Mouse (Mus musculus) hindbrain, embryonic 12.5 days (tissue): ENCODE measurements at regions not wholly inside any gene's neighbourhood (a gene's known extent, or its start where the extent isn't known, plus 50 kb on each side); places are given as distances from the start of the nearest gene placed in this dataset.

Experiments
- ATAC-seq: fragments of 200-750 bp; cut with Nextera tagmentation; 2 replicates; pipeline ENCODE4 v1.8.0; 2017; ENCODE audit warnings: moderate TSS enrichment; ENCODE audit not compliant: low FRiP score
- H3K27ac ChIP-seq: fragments of 300-500 bp; sonication (generic); 2 replicates; pipeline ENCODE4 v1.5.1; 2016; ENCODE audit warnings: mild to moderate bottlenecking
- H3K27me3 ChIP-seq: fragments of 300-500 bp; sonication (generic); 2 replicates; pipeline ENCODE4 v1.6.1; 2016; ENCODE audit warnings: mild to moderate bottlenecking
- H3K36me3 ChIP-seq: fragments of 300-500 bp; sonication (generic); 2 replicates; pipeline ENCODE4 v1.6.1; 2016; ENCODE audit warnings: mild to moderate bottlenecking
- H3K4me1 ChIP-seq: fragments of 300-500 bp; sonication (generic); 2 replicates; pipeline ENCODE4 v1.6.1; 2016
- H3K4me2 ChIP-seq: fragments of 300-500 bp; sonication (generic); replicated peaks from 2 replicates; pipeline ENCODE4 v1.6.1; 2016; ENCODE audit warnings: mild to moderate bottlenecking
- H3K4me3 ChIP-seq: fragments of 300-500 bp; sonication (generic); 2 replicates; pipeline ENCODE4 v1.5.1; 2016; ENCODE audit warnings: mild to moderate bottlenecking
- H3K9ac ChIP-seq: fragments of 300-500 bp; sonication (generic); 2 replicates; pipeline ENCODE4 v1.6.1; 2016; ENCODE audit warnings: mild to moderate bottlenecking, moderate library complexity
- H3K9me3 ChIP-seq: fragments of 300-500 bp; sonication (generic); replicated peaks from 2 replicates; pipeline ENCODE4 v1.6.1; 2016; ENCODE audit warnings: mild to moderate bottlenecking
- WGBS: fragments of 180-500 bp; shearing (Covaris S2); methylation state at CpG from one replicate; pipeline ENCODE4 v1.1.7; 2016; 5-methylcytosine and 5-hydroxymethylcytosine counted together

GRCm38 (mm10) chr2:45519550-45520152 lies 402.5 kb upstream of the Zeb2 start:
- no peak overlapping the region for H3K9ac ChIP-seq
- no peaks in the 10 kb centered on the region for H3K27me3 ChIP-seq
- H3K4me2 ChIP-seq: no peak overlapping the region
- no peak overlapping the region for H3K27ac ChIP-seq
- H3K4me3 ChIP-seq: no peak overlapping the region
- 45% methylated on average over 4 of the region's 4 CpGs for WGBS
- H3K36me3 ChIP-seq: no peaks in the 10 kb centered on the region
- H3K9me3 ChIP-seq: no peaks in the 10 kb centered on the region
- ATAC-seq: no peak
- peaks cover 6% of the 10 kb centered on the region for H3K4me1 ChIP-seq

GRCm38 (mm10) chr2:45514290-45515180 lies 397.3 kb upstream of the Zeb2 start:
- no peak for ATAC-seq
- Histone ChIP-seq H3K9me3 (no peaks in the 10 kb centered on the region), H3K27me3 (no peaks in the 10 kb centered on the region), H3K4me2 (no peak overlapping the region), H3K4me3 (no peak overlapping the region), H3K4me1 (peaks cover 5% of the 10 kb centered on the region), H3K36me3 (no peaks in the 10 kb centered on the region), H3K27ac (no peak overlapping the region), H3K9ac (no peak overlapping the region)
- 68% methylated on average over 4 of the region's 4 CpGs for WGBS

- no peak overlapping the region for H3K27ac ChIP-seq
- no peaks in the 10 kb centered on the region for H3K36me3 ChIP-seq
- H3K4me1 ChIP-seq: no peaks in the 10 kb centered on the region
- no peak for ATAC-seq
- H3K9me3 ChIP-seq: no peaks in the 10 kb centered on the region
- H3K4me2 ChIP-seq: no peak overlapping the region
- no peak overlapping the region for H3K9ac ChIP-seq
- H3K27me3 ChIP-seq: no peaks in the 10 kb centered on the region
- H3K4me3 ChIP-seq: no peak overlapping the region
Observed at GRCm38 (mm10) chr2:45512852-45513251, 395.7 kb upstream of the Zeb2 start.

GRCm38 (mm10) chr2:45511791-45512190 lies 394.6 kb upstream of the Zeb2 start:
- Histone ChIP-seq H3K9ac (no peak overlapping the region), H3K4me2 (no peak overlapping the region), H3K27ac (no peak overlapping the region), H3K4me3 (no peak overlapping the region), H3K27me3 (no peaks in the 10 kb centered on the region), H3K36me3 (no peaks in the 10 kb centered on the region), H3K9me3 (no peaks in the 10 kb centered on the region), H3K4me1 (no peaks in the 10 kb centered on the region)
- WGBS: 92% methylated on average over 3 of the region's 3 CpGs
- ATAC-seq: no peak

GRCm38 (mm10) chr2:45504468-45504867 lies 387.3 kb upstream of the Zeb2 start:
- 85% methylated on average over 4 of the region's 4 CpGs for WGBS
- ATAC-seq: no peak

GRCm38 (mm10) chr2:45493656-45494055 lies 376.5 kb upstream of the Zeb2 start:
- WGBS: 86% methylated on average over 2 of the region's 2 CpGs
- H3K4me2 ChIP-seq: no peak overlapping the region
- no peaks in the 10 kb centered on the region for H3K4me1 ChIP-seq
- H3K9ac ChIP-seq: no peak overlapping the region
- no peak for ATAC-seq
- no peaks in the 10 kb centered on the region for H3K36me3 ChIP-seq
- no peak overlapping the region for H3K27ac ChIP-seq
- no peaks in the 10 kb centered on the region for H3K27me3 ChIP-seq
- no peaks in the 10 kb centered on the region for H3K9me3 ChIP-seq
- H3K4me3 ChIP-seq: no peak overlapping the region

More at GRCm38 (mm10) chr2:45504468-45504867, 387.3 kb upstream of the Zeb2 start:
- Histone ChIP-seq H3K4me3 (no peak overlapping the region), H3K4me1 (no peaks in the 10 kb centered on the region), H3K36me3 (no peaks in the 10 kb centered on the region), H3K9ac (no peak overlapping the region), H3K27ac (no peak overlapping the region), H3K27me3 (no peaks in the 10 kb centered on the region), H3K4me2 (no peak overlapping the region), H3K9me3 (no peaks in the 10 kb centered on the region)

GRCm38 (mm10) chr2:45486530-45486929 lies 369.3 kb upstream of the Zeb2 start:
- no peak overlapping the region for H3K9ac ChIP-seq
- no peak for ATAC-seq
- no peaks in the 10 kb centered on the region for H3K36me3 ChIP-seq
- 85% methylated on average over 5 of the region's 5 CpGs for WGBS
- H3K27me3 ChIP-seq: no peaks in the 10 kb centered on the region
- H3K4me3 ChIP-seq: no peak overlapping the region
- H3K4me2 ChIP-seq: no peak overlapping the region
- no peak overlapping the region for H3K27ac ChIP-seq
- no peaks in the 10 kb centered on the region for H3K4me1 ChIP-seq
- H3K9me3 ChIP-seq: no peaks in the 10 kb centered on the region

- no peak overlapping the region for H3K4me3 ChIP-seq
- 69% methylated on average over 10 of the region's 10 CpGs for WGBS
- ATAC-seq: no peak
Observed at GRCm38 (mm10) chr2:45485477-45485876, 368.3 kb upstream of the Zeb2 start.

GRCm38 (mm10) chr2:45480671-45481070 lies 363.5 kb upstream of the Zeb2 start:
- Histone ChIP-seq H3K27ac (no peak overlapping the region), H3K4me2 (no peak overlapping the region), H3K27me3 (no peaks in the 10 kb centered on the region), H3K9ac (no peak overlapping the region), H3K4me3 (no peak overlapping the region), H3K36me3 (no peaks in the 10 kb centered on the region), H3K9me3 (no peaks in the 10 kb centered on the region), H3K4me1 (no peaks in the 10 kb centered on the region)
- WGBS: 65% methylated on average over 2 of the region's 2 CpGs
- ATAC-seq: no peak

More at GRCm38 (mm10) chr2:45485477-45485876, 368.3 kb upstream of the Zeb2 start:
- Histone ChIP-seq H3K36me3 (no peaks in the 10 kb centered on the region), H3K4me2 (no peak overlapping the region), H3K9ac (no peak overlapping the region), H3K27ac (no peak overlapping the region), H3K4me1 (no peaks in the 10 kb centered on the region), H3K27me3 (no peaks in the 10 kb centered on the region), H3K9me3 (no peaks in the 10 kb centered on the region)

GRCm38 (mm10) chr2:45475996-45476395 lies 358.8 kb upstream of the Zeb2 start:
- ATAC-seq: no peak
- no peak overlapping the region for H3K4me3 ChIP-seq
- H3K9me3 ChIP-seq: no peaks in the 10 kb centered on the region
- H3K4me1 ChIP-seq: no peaks in the 10 kb centered on the region
- H3K27me3 ChIP-seq: no peaks in the 10 kb centered on the region
- no peak overlapping the region for H3K27ac ChIP-seq
- no peak overlapping the region for H3K4me2 ChIP-seq
- no peaks in the 10 kb centered on the region for H3K36me3 ChIP-seq
- H3K9ac ChIP-seq: no peak overlapping the region

- Histone ChIP-seq H3K4me1 (no peaks in the 10 kb centered on the region), H3K9ac (no peak overlapping the region), H3K4me2 (no peak overlapping the region), H3K27ac (no peak overlapping the region), H3K4me3 (no peak overlapping the region), H3K36me3 (no peaks in the 10 kb centered on the region), H3K27me3 (no peaks in the 10 kb centered on the region), H3K9me3 (no peaks in the 10 kb centered on the region)
- 82% methylated on average over 4 of the region's 4 CpGs for WGBS
- no peak for ATAC-seq
Observed at GRCm38 (mm10) chr2:45464306-45464705, 347.1 kb upstream of the Zeb2 start.

- Histone ChIP-seq H3K4me3 (no peak overlapping the region), H3K9me3 (no peaks in the 10 kb centered on the region), H3K4me1 (no peaks in the 10 kb centered on the region), H3K36me3 (no peaks in the 10 kb centered on the region), H3K27me3 (no peaks in the 10 kb centered on the region), H3K27ac (no peak overlapping the region), H3K9ac (no peak overlapping the region), H3K4me2 (no peak overlapping the region)
- ATAC-seq: no peak
Observed at GRCm38 (mm10) chr2:45459410-45459809, 342.2 kb upstream of the Zeb2 start.

- Histone ChIP-seq H3K36me3 (no peaks in the 10 kb centered on the region), H3K4me3 (no peak overlapping the region), H3K4me2 (no peak overlapping the region), H3K9me3 (no peaks in the 10 kb centered on the region), H3K9ac (no peak overlapping the region), H3K27me3 (no peaks in the 10 kb centered on the region), H3K4me1 (no peaks in the 10 kb centered on the region), H3K27ac (no peak overlapping the region)
- no peak for ATAC-seq
- WGBS: 92% methylated on average over 2 of the region's 2 CpGs
Observed at GRCm38 (mm10) chr2:45454811-45455210, 337.6 kb upstream of the Zeb2 start.
